Mouse (Mus musculus): Measurements from ENCODE around the gene Hcrt. TPM values are rescaled to one million over a fixed set of nuclear protein-coding genes. Genes with fewer than 3 reads are reported as not detected.

The Hcrt gene
- polyA plus RNA-seq, 1 experiment from 2014 or later, result not detected

DNA sequence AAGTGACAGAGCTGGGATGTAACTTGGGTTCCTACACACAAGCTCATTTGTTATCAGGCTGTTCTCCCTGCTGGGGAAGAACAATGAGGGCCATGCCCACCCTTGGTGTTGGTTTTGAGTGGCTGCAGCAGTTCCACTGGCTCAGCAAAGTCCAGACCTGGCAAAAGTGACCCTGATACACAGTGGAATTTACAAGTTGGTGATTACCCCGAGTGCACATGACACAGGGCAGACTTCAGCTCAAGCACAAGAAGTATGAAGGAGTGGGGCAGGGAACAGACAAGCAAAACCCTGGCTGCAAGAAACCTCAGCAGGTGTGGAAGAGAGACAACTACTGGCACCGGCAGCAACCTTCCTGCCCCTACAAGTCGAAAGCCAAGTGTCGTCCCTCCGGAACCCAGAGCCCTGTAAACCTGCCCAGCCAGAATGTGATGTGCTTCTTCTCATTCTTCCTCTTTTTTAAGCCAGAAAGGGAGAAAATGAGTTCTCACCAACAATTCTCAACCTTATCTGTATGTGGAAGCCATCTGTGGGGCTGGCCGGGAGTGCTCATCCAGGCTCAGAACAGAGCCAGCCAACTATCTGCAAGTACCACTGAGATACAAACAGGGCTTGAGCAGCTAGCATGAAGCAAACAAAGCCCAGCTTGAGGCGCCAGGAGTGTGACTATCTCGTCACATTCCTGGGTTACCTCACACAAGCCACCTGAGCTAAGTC is 40.8 kb downstream of the Hcrt start:
- Histone ChIP-seq H3K4me1 (ENCODE audit: control insufficient read depth in 2 of 2, insufficient read depth in 2 of 2, low read length in 2 of 2) (peaks cover 36 to 47% of the 10 kb centered on the region in 2 experiments), H3K4me2 (ENCODE audit: low read length) (peak overlapping the region; percentile 24), H3K27me3 (ENCODE audit: control insufficient read depth, insufficient read depth, low read length) (no peaks in the 10 kb centered on the region), H3K9me3 (ENCODE audit: control insufficient read depth, low read length) (no peaks in the 10 kb centered on the region), H3K27ac (replicated peaks in 1 of 2; ENCODE audit: control insufficient read depth in 1 of 2, insufficient read depth in 1 of 2, low read depth in 2 of 2, low read length in 2 of 2) (peak overlapping the region; percentile 79 to 84), H3K4me3 (ENCODE audit: control insufficient read depth in 1 of 2, insufficient read depth in 1 of 2, low read depth in 1 of 2, low read length in 2 of 2) (no peak overlapping the region), H3K36me3 (ENCODE audit: control insufficient read depth, insufficient read depth, low read length) (peaks cover 29% of the 10 kb centered on the region), H3K9ac (ENCODE audit: low read length) (peak overlapping the region; percentile 45; the same call in 1 of the 2 replicates)
- no peak for ATAC-seq (ENCODE audit: insufficient number of reproducible peaks, insufficient read depth, low FRiP score, low read depth)
- 38% methylated on average over 8 of the region's 8 CpGs for WGBS

DNA sequence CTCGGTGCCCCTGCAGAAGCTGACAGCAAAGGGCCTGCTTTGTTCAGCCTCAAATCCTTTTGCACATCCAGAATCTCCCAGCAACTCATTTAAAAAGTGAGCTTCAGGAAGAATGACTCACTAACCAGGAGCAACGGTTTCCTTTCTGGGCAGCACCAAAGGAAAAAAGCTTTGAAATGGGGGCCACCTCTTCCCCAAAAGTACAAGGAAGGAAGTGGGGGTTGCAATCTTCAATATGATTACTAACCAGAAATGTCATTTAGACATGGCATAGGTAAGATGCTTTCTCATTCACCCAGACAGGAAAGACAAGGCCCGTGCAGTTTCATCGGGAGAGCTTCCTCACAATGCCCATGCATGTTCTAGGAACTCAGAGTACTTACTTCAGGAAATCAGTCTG is 41.5 kb downstream of the Hcrt start:
- H3K4me2 ChIP-seq (ENCODE audit: low read length), result peak overlapping the region; percentile 24; the same call in 1 of the 2 replicates

DNA sequence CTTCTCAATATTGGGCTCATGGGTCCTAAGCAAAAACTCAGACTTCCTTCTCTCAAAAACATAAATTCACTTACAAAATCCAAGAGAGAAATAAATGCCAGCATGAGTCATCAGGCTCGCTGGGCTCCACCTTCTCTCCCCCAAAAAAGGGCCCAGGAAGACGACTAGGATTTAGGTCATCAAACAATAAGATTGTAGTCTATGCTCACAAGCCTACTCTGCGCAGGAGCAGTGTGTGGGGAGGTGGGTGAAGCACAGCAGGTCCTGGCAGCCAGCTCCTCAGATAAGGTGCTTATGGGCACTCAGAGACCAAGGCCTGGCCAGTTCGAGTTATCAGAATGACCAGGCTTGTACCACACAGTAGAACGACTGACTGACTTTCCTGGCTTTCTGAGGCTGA is 42.4 kb downstream of the Hcrt start:
- Histone ChIP-seq H3K36me3 (ENCODE audit: control insufficient read depth, insufficient read depth, low read length) (peaks cover 45% of the 10 kb centered on the region), H3K4me2 (ENCODE audit: low read length) (peak overlapping the region; percentile 24), H3K9ac (ENCODE audit: low read length) (peak overlapping the region; percentile 45; the same call in 1 of the 2 replicates), H3K27ac (replicated peaks in 1 of 2; ENCODE audit: control insufficient read depth in 1 of 2, insufficient read depth in 1 of 2, low read depth in 2 of 2, low read length in 2 of 2) (peak overlapping the region; percentile 79 to 84), H3K4me3 (ENCODE audit: control insufficient read depth in 1 of 2, insufficient read depth in 1 of 2, low read depth in 1 of 2, low read length in 2 of 2) (no peak overlapping the region), H3K4me1 (ENCODE audit: control insufficient read depth in 2 of 2, insufficient read depth in 2 of 2, low read length in 2 of 2) (peaks cover 36 to 44% of the 10 kb centered on the region in 2 experiments), H3K27me3 (ENCODE audit: control insufficient read depth, insufficient read depth, low read length) (no peaks in the 10 kb centered on the region), H3K9me3 (ENCODE audit: control insufficient read depth, low read length) (no peaks in the 10 kb centered on the region)
- ATAC-seq (ENCODE audit: insufficient number of reproducible peaks, insufficient read depth, low FRiP score, low read depth), result no peak
- 33% methylated on average over 5 of the region's 5 CpGs for WGBS

More for the DNA sequence above, 41.5 kb downstream of the Hcrt start:
- H3K4me1 ChIP-seq (ENCODE audit: control insufficient read depth in 2 of 2, insufficient read depth in 2 of 2, low read length in 2 of 2), result peaks cover 36 to 47% of the 10 kb centered on the region in 2 experiments
- H3K27me3 ChIP-seq (ENCODE audit: control insufficient read depth, insufficient read depth, low read length), result no peaks in the 10 kb centered on the region
- peak overlapping the region; percentile 79 to 84 for H3K27ac ChIP-seq (replicated peaks in 1 of 2; ENCODE audit: control insufficient read depth in 1 of 2, insufficient read depth in 1 of 2, low read depth in 2 of 2, low read length in 2 of 2)
- no peak for ATAC-seq (ENCODE audit: insufficient number of reproducible peaks, insufficient read depth, low FRiP score, low read depth)
- 47% methylated on average over 4 of the region's 4 CpGs for WGBS
- peak overlapping the region; percentile 45 for H3K9ac ChIP-seq (ENCODE audit: low read length)
- peaks cover 36% of the 10 kb centered on the region for H3K36me3 ChIP-seq (ENCODE audit: control insufficient read depth, insufficient read depth, low read length)
- no peak overlapping the region for H3K4me3 ChIP-seq (ENCODE audit: control insufficient read depth in 1 of 2, insufficient read depth in 1 of 2, low read depth in 1 of 2, low read length in 2 of 2)
- no peaks in the 10 kb centered on the region for H3K9me3 ChIP-seq (ENCODE audit: control insufficient read depth, low read length)

DNA sequence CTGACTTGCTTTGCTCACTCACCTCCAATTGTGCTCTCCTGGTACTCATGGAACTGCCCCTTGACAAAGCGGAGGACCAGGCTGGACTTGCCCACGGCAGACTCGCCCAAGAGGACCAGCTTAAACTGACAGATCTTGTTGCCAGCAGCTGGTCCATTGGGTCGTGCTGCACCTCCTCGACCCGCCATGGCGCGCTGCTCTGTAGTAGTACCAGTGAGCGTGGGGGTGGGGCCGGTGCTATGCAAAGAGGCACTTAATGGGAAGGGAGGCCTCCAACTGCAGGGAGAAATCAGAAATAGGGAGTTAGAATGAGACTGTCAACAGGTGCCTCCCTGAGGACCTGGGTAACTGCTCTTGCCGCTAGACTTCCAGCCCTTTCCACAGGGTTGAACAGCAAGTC is 42.8 kb downstream of the Hcrt start:
- Histone ChIP-seq H3K27ac (replicated peaks in 1 of 2; ENCODE audit: control insufficient read depth in 1 of 2, insufficient read depth in 1 of 2, low read depth in 2 of 2, low read length in 2 of 2) (peak overlapping the region; percentile 30 to 84; a peak in 2 of 4 replicates), H3K9me3 (ENCODE audit: control insufficient read depth, low read length) (no peaks in the 10 kb centered on the region), H3K4me2 (ENCODE audit: low read length) (no peak overlapping the region), H3K27me3 (ENCODE audit: control insufficient read depth, insufficient read depth, low read length) (no peaks in the 10 kb centered on the region), H3K9ac (ENCODE audit: low read length) (0 out of 2 replicates have a peak overlapping the region, but pooled peaks have one; percentile 45), H3K36me3 (ENCODE audit: control insufficient read depth, insufficient read depth, low read length) (peaks cover 50% of the 10 kb centered on the region), H3K4me3 (ENCODE audit: control insufficient read depth in 1 of 2, insufficient read depth in 1 of 2, low read depth in 1 of 2, low read length in 2 of 2) (no peak overlapping the region), H3K4me1 (ENCODE audit: control insufficient read depth in 2 of 2, insufficient read depth in 2 of 2, low read length in 2 of 2) (peaks cover 32 to 39% of the 10 kb centered on the region in 2 experiments)
- ATAC-seq (ENCODE audit: insufficient number of reproducible peaks, insufficient read depth, low FRiP score, low read depth), result no peak
- WGBS, result 72% methylated on average over 11 of the region's 11 CpGs

DNA sequence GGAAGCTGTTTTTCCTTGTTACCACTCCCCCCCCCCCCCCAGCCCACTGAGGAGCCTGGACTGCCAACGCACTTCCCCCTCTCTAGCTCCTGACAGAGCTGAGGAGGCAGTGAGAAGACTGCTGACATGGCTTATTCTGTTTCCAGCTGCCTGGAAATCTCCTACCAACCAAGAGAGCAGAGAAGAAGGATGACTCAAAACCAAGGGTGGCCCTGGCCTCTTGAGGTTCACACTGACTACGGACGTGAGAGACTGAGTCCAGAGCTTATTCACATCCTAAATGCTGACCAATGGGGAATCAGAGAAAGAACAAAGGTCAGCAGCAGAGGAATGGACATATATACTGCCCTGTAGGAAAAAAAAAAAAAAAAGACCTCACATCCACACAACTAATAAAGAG is 43.4 kb downstream of the Hcrt start:
- peaks cover 53% of the 10 kb centered on the region for H3K36me3 ChIP-seq (ENCODE audit: control insufficient read depth, insufficient read depth, low read length)
- peaks cover 29 to 38% of the 10 kb centered on the region in 2 experiments for H3K4me1 ChIP-seq (ENCODE audit: control insufficient read depth in 2 of 2, insufficient read depth in 2 of 2, low read length in 2 of 2)
- no peak overlapping the region for H3K4me3 ChIP-seq (ENCODE audit: control insufficient read depth in 1 of 2, insufficient read depth in 1 of 2, low read depth in 1 of 2, low read length in 2 of 2)
- WGBS, result 84% methylated on average over 3 of the region's 3 CpGs
- H3K4me2 ChIP-seq (ENCODE audit: low read length), result no peak overlapping the region
- no peaks in the 10 kb centered on the region for H3K27me3 ChIP-seq (ENCODE audit: control insufficient read depth, insufficient read depth, low read length)
- H3K9me3 ChIP-seq (ENCODE audit: control insufficient read depth, low read length), result no peaks in the 10 kb centered on the region
- H3K9ac ChIP-seq (ENCODE audit: low read length), result no peak overlapping the region
- no peak for ATAC-seq (ENCODE audit: insufficient number of reproducible peaks, insufficient read depth, low FRiP score, low read depth)
- H3K27ac ChIP-seq (replicated peaks in 1 of 2; ENCODE audit: control insufficient read depth in 1 of 2, insufficient read depth in 1 of 2, low read depth in 2 of 2, low read length in 2 of 2), result no peak overlapping the region

DNA sequence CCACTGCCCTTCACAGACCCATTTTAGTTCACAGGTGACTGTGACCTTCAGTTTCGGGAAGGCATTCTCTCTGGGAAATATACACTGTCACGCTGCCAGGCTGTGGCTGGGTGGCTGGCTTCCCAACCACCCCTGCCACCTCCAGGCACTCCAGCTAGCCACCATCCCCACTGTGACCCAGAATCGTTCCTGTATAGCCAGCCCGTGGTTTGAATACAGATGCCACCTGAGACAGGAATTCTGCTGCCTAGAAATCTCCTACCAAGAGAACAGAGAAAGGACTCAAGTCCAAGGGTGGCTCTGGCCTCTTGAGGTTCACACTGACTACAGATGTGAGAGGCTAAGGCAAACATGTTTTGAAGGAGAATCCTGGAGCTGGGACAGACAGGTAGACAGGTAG is 43.9 kb downstream of the Hcrt start:
- no peaks in the 10 kb centered on the region for H3K9me3 ChIP-seq (ENCODE audit: control insufficient read depth, low read length)
- no peak for ATAC-seq (ENCODE audit: insufficient number of reproducible peaks, insufficient read depth, low FRiP score, low read depth)
- H3K4me1 ChIP-seq (ENCODE audit: control insufficient read depth in 2 of 2, insufficient read depth in 2 of 2, low read length in 2 of 2), result peaks cover 33 to 42% of the 10 kb centered on the region in 2 experiments
- WGBS, result 90% methylated on average over 4 of the region's 4 CpGs
- no peak overlapping the region for H3K4me2 ChIP-seq (ENCODE audit: low read length)
- peaks cover 53% of the 10 kb centered on the region for H3K36me3 ChIP-seq (ENCODE audit: control insufficient read depth, insufficient read depth, low read length)
- no peak overlapping the region for H3K4me3 ChIP-seq (ENCODE audit: control insufficient read depth in 1 of 2, insufficient read depth in 1 of 2, low read depth in 1 of 2, low read length in 2 of 2)
- no peak overlapping the region for H3K27ac ChIP-seq (replicated peaks in 1 of 2; ENCODE audit: control insufficient read depth in 1 of 2, insufficient read depth in 1 of 2, low read depth in 2 of 2, low read length in 2 of 2)
- H3K9ac ChIP-seq (ENCODE audit: low read length), result no peak overlapping the region
- no peaks in the 10 kb centered on the region for H3K27me3 ChIP-seq (ENCODE audit: control insufficient read depth, insufficient read depth, low read length)

DNA sequence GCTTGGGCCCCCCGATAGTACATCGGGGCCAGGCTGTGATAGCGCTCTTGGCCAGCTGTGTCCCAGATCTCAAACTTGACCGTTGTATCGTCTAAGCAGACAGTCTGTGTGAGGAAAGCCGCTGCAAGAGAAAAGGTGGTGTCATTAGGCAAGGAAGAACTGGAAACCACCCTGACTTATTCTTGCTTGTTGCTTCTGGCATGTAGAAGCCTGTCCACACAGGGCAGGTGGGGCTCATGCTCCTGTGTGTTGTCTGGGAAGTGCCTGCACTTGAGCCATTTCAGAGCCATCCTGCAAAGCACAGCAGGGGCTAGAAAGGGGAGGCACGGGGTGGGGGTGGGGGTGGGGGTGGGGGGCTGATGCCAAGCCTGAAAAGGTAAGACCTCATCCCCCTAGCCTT is 44.3 kb downstream of the Hcrt start:
- H3K9ac ChIP-seq (ENCODE audit: low read length), result no peak overlapping the region
- peaks cover 36 to 46% of the 10 kb centered on the region in 2 experiments for H3K4me1 ChIP-seq (ENCODE audit: control insufficient read depth in 2 of 2, insufficient read depth in 2 of 2, low read length in 2 of 2)
- H3K27ac ChIP-seq (replicated peaks in 1 of 2; ENCODE audit: control insufficient read depth in 1 of 2, insufficient read depth in 1 of 2, low read depth in 2 of 2, low read length in 2 of 2), result no peak overlapping the region
- no peak for ATAC-seq (ENCODE audit: insufficient number of reproducible peaks, insufficient read depth, low FRiP score, low read depth)
- H3K4me2 ChIP-seq (ENCODE audit: low read length), result no peak overlapping the region
- WGBS, result 91% methylated on average over 7 of the region's 7 CpGs
- H3K4me3 ChIP-seq (ENCODE audit: control insufficient read depth in 1 of 2, insufficient read depth in 1 of 2, low read depth in 1 of 2, low read length in 2 of 2), result no peak overlapping the region
- no peaks in the 10 kb centered on the region for H3K27me3 ChIP-seq (ENCODE audit: control insufficient read depth, insufficient read depth, low read length)
- H3K36me3 ChIP-seq (ENCODE audit: control insufficient read depth, insufficient read depth, low read length), result peaks cover 53% of the 10 kb centered on the region
- H3K9me3 ChIP-seq (ENCODE audit: control insufficient read depth, low read length), result no peaks in the 10 kb centered on the region

Data from heart, embryonic 14.5 days (tissue).